Mouse (Mus musculus) layer of hippocampus, adult 9-10 months (tissue): ENCODE measurements at regions not wholly inside any gene's neighbourhood (a gene's known extent, or its start where the extent isn't known, plus 50 kb on each side); places are given as distances from the start of the nearest gene placed in this dataset.

ENCODE experiments used
- DNase-seq: peaks from one replicate; pipeline ENCODE4 v3.0.0; 2022; ENCODE audit warnings: low spot score

GRCm38 (mm10) chr15:36669748-36670147 lies 337.8 kb downstream of the Zfp706 start:
- no peak for DNase-seq

GRCm38 (mm10) chr15:36666566-36666965 lies 341.0 kb downstream of the Zfp706 start:
- DNase-seq: no peak

GRCm38 (mm10) chr15:36664391-36664790 lies 343.2 kb downstream of the Zfp706 start:
- no peak for DNase-seq

- no peak for DNase-seq
Measured at GRCm38 (mm10) chr15:36660986-36661385, 346.6 kb downstream of the Zfp706 start.
